Mouse (Mus musculus) bone marrow, adult 2 months (tissue): ENCODE data around the gene Adamts20.

Source experiments
- CTCF ChIP-seq: fragments of 200-500 bp; IDR thresholded peaks from 2 replicates; pipeline ENCODE4 v1.5.1; 2011; ENCODE audit warnings: low read length, control low read depth; ENCODE audit not compliant: control insufficient read depth, insufficient read depth
- POLR2A ChIP-seq: fragments of 200-500 bp; IDR thresholded peaks from 2 replicates; pipeline ENCODE4 v1.6.1; 2011; ENCODE audit warnings: low read depth, mild to moderate bottlenecking, control low read depth, low read length, borderline replicate concordance; ENCODE audit not compliant: control insufficient read depth

DNA sequence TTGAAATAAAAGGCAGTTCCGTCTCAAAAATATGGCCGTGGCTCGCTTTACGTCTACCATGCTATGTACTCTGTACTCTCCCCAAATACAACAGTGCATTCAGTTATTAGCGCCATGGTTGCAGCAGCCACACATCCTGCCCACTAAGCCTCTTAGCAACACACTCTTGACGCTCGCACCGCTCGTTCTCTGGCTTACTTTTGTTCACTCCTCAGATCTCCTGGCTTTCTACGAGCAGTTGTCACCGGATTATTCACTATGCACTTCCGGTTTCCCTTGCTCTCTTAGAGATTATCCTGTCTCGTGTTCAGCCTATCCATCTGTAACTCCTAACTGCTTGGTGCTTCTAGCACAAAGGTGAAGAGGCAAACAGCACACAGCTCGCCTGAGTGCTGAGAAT is 337 bp downstream of the Adamts20 start:
- TF ChIP-seq CTCF, result no peak
- TF ChIP-seq POLR2A, result no peak
